Mouse (Mus musculus) spleen, adult 2 months (tissue): ENCODE results near the gene Ppp1r12a. TPM values are rescaled to one million over a fixed set of nuclear protein-coding genes. Genes with fewer than 3 reads are reported as not detected.

Experiments
- DNase-seq, 2 experiments: peaks; one replicate each; pipeline versions ENCODE4 v3.0.0 to v3.0.0-alpha.2; 2012 to 2021; ENCODE audit warnings: low spot score in 2 of 2, low read depth in 1 of 2
- H3K27ac ChIP-seq: fragments of 200-500 bp; 2 replicates; pipeline ENCODE4 v1.5.1; 2012; ENCODE audit warnings: low read length, inconsistent platforms; ENCODE audit not compliant: insufficient read depth
- H3K27me3 ChIP-seq: fragments of 200-500 bp; 2 replicates; pipeline ENCODE4 v1.6.1; 2012; ENCODE audit warnings: mild to moderate bottlenecking, moderate library complexity, low read length, inconsistent platforms; ENCODE audit not compliant: control insufficient read depth, insufficient read depth
- H3K36me3 ChIP-seq: fragments of 200-500 bp; 2 replicates; pipeline ENCODE4 v1.6.1; 2012; ENCODE audit warnings: mild to moderate bottlenecking, low read length, inconsistent platforms; ENCODE audit not compliant: control insufficient read depth, insufficient read depth
- H3K4me1 ChIP-seq: fragments of 200-500 bp; 2 replicates; pipeline ENCODE4 v1.6.1; 2011; ENCODE audit warnings: inconsistent platforms; ENCODE audit not compliant: control insufficient read depth, insufficient read depth, insufficient read length
- H3K4me3 ChIP-seq: fragments of 200-500 bp; 2 replicates; pipeline ENCODE4 v1.5.1; 2011; ENCODE audit warnings: mild to moderate bottlenecking, inconsistent platforms; ENCODE audit not compliant: insufficient read depth, insufficient read length; ENCODE audit errors: extremely low read depth
- CTCF ChIP-seq: fragments of 200-500 bp; IDR thresholded peaks from 2 replicates; pipeline ENCODE4 v1.5.1; 2011; ENCODE audit warnings: mild to moderate bottlenecking, inconsistent platforms; ENCODE audit not compliant: insufficient read depth, insufficient read length, insufficient replicate concordance; ENCODE audit errors: extremely low read depth
- POLR2A ChIP-seq: fragments of 200-500 bp; IDR thresholded peaks from 2 replicates; pipeline ENCODE4 v1.6.1; 2011; ENCODE audit warnings: low read depth, low read length, inconsistent platforms
- WGBS: fragments of 180-500 bp; shearing (Covaris S2); methylation state at CpG from one replicate; pipeline ENCODE4 v1.1.7; 2018; 5-methylcytosine and 5-hydroxymethylcytosine counted together
- polyA plus RNA-seq: library from polyadenylated mRNA; depleted of rRNA; stranded (reverse); fragments of >200 nt; gene quantifications from 2 replicates; pipeline ENCODE4 v1.2.3, GENCODE M21; 2012

The Ppp1r12a gene
- polyA plus RNA-seq, 1 experiment: 13.6 TPM

GRCm38 (mm10) chr10:108129167-108129566 lies 32.8 kb upstream of the Ppp1r12a start:
- WGBS: 87% methylated on average over 3 of the region's 3 CpGs
- Histone ChIP-seq H3K4me1 (no peaks in the 10 kb centered on the region), H3K27me3 (no peaks in the 10 kb centered on the region), H3K36me3 (no peaks in the 10 kb centered on the region), H3K27ac (no peak overlapping the region), H3K4me3 (no peak overlapping the region)
- TF ChIP-seq POLR2A: no peak
- TF ChIP-seq CTCF: no peak
- DNase-seq: no peak

GRCm38 (mm10) chr10:108131858-108132257 lies 30.1 kb upstream of the Ppp1r12a start:
- Histone ChIP-seq H3K4me3 (no peak overlapping the region), H3K27ac (no peak overlapping the region), H3K27me3 (no peaks in the 10 kb centered on the region), H3K36me3 (no peaks in the 10 kb centered on the region), H3K4me1 (no peaks in the 10 kb centered on the region)
- WGBS: 72% methylated on average over 6 of the region's 6 CpGs
- no peak for TF ChIP-seq CTCF
- TF ChIP-seq POLR2A: no peak
- DNase-seq: no peak

- no peak overlapping the region for H3K4me3 ChIP-seq
- TF ChIP-seq POLR2A: no peak
- no peak for TF ChIP-seq CTCF
- 92% methylated on average over 6 of the region's 6 CpGs for WGBS
Observed at GRCm38 (mm10) chr10:108133253-108133652, 28.7 kb upstream of the Ppp1r12a start.

GRCm38 (mm10) chr10:108133745-108134144 lies 28.2 kb upstream of the Ppp1r12a start:
- H3K4me3 ChIP-seq: no peak overlapping the region
- H3K4me1 ChIP-seq: no peaks in the 10 kb centered on the region
- WGBS: 87% methylated on average over 5 of the region's 5 CpGs
- DNase-seq: no peak
- no peaks in the 10 kb centered on the region for H3K27me3 ChIP-seq
- TF ChIP-seq CTCF: no peak
- TF ChIP-seq POLR2A: no peak
- H3K27ac ChIP-seq: no peak overlapping the region
- H3K36me3 ChIP-seq: no peaks in the 10 kb centered on the region

More at GRCm38 (mm10) chr10:108133253-108133652, 28.7 kb upstream of the Ppp1r12a start:
- no peaks in the 10 kb centered on the region for H3K27me3 ChIP-seq
- DNase-seq: no peak
- no peaks in the 10 kb centered on the region for H3K4me1 ChIP-seq
- no peak overlapping the region for H3K27ac ChIP-seq
- H3K36me3 ChIP-seq: no peaks in the 10 kb centered on the region

GRCm38 (mm10) chr10:108138347-108138746 lies 23.6 kb upstream of the Ppp1r12a start:
- Histone ChIP-seq H3K4me3 (no peak overlapping the region), H3K27me3 (no peaks in the 10 kb centered on the region), H3K4me1 (no peaks in the 10 kb centered on the region), H3K36me3 (no peaks in the 10 kb centered on the region), H3K27ac (no peak overlapping the region)
- DNase-seq: no peak
- TF ChIP-seq POLR2A (no peak), CTCF (no peak)
- 90% methylated on average over 5 of the region's 5 CpGs for WGBS

- H3K4me3 ChIP-seq: no peak overlapping the region
- no peak for DNase-seq
- TF ChIP-seq POLR2A (no peak), CTCF (no peak)
- no peaks in the 10 kb centered on the region for H3K36me3 ChIP-seq
- no peaks in the 10 kb centered on the region for H3K27me3 ChIP-seq
- H3K4me1 ChIP-seq: no peaks in the 10 kb centered on the region
- WGBS: 18% methylated on average over 3 of the region's 3 CpGs
- H3K27ac ChIP-seq: no peak overlapping the region
Observed at GRCm38 (mm10) chr10:108139788-108140187, 22.2 kb upstream of the Ppp1r12a start.

GRCm38 (mm10) chr10:108140742-108141141 lies 21.3 kb upstream of the Ppp1r12a start:
- DNase-seq: no peak
- TF ChIP-seq CTCF (no peak), POLR2A (no peak)
- Histone ChIP-seq H3K36me3 (no peaks in the 10 kb centered on the region), H3K27ac (no peak overlapping the region), H3K4me1 (no peaks in the 10 kb centered on the region), H3K27me3 (no peaks in the 10 kb centered on the region), H3K4me3 (no peak overlapping the region)
- 88% methylated on average over 3 of the region's 3 CpGs for WGBS
